Mouse (Mus musculus): ENCODE results near the gene Cul7. TPM values are rescaled to one million over a fixed set of nuclear protein-coding genes. Genes with fewer than 3 reads are reported as not detected.

Gene Cul7
- polyA plus RNA-seq, 1 experiment: 19.0 TPM

DNA sequence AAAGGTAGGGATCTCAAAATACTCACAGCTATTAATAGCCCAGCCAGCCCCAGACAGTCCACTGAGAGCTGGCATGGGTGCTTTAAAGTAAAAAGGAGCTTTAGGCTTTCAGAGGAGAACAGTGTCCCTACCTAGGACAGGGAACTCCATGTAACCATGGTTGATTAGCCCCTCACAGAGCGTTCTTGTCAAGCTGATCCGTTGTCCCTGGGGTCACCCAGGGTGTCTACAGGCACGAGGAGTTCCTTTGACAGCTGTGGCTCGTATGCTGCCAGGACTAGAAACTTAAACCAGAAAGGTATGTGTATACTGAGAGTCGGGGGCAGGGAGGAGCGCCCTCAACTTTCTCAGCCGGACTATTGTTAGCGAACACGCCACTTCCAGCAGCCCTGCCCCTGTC is 28.8 kb downstream of the Cul7 start:
- no peak overlapping the region for H3K4me3 ChIP-seq (ENCODE audit: extremely low read depth, insufficient read depth, insufficient read length)
- WGBS: 82% methylated on average over 9 of the region's 9 CpGs
- DNase-seq (ENCODE audit: low read depth in 1 of 2, low spot score in 2 of 2): no peak
- H3K27ac ChIP-seq (ENCODE audit: insufficient read depth, low read length): no peak overlapping the region
- no peaks in the 10 kb centered on the region for H3K27me3 ChIP-seq (ENCODE audit: control insufficient read depth, insufficient read depth, low read length)
- TF ChIP-seq CTCF (IDR thresholded peaks at IDR 0.05; ENCODE audit: extremely low read depth, insufficient read depth, insufficient read length, insufficient replicate concordance) (no peak), POLR2A (IDR thresholded peaks at IDR 0.05; ENCODE audit: low read depth, low read length) (no peak)
- peaks cover 20% of the 10 kb centered on the region for H3K36me3 ChIP-seq (ENCODE audit: control insufficient read depth, insufficient read depth, low read length)
- peaks cover 8% of the 10 kb centered on the region; the same call in 1 of the 2 replicates for H3K4me1 ChIP-seq (ENCODE audit: control insufficient read depth, insufficient read depth, insufficient read length)

DNA sequence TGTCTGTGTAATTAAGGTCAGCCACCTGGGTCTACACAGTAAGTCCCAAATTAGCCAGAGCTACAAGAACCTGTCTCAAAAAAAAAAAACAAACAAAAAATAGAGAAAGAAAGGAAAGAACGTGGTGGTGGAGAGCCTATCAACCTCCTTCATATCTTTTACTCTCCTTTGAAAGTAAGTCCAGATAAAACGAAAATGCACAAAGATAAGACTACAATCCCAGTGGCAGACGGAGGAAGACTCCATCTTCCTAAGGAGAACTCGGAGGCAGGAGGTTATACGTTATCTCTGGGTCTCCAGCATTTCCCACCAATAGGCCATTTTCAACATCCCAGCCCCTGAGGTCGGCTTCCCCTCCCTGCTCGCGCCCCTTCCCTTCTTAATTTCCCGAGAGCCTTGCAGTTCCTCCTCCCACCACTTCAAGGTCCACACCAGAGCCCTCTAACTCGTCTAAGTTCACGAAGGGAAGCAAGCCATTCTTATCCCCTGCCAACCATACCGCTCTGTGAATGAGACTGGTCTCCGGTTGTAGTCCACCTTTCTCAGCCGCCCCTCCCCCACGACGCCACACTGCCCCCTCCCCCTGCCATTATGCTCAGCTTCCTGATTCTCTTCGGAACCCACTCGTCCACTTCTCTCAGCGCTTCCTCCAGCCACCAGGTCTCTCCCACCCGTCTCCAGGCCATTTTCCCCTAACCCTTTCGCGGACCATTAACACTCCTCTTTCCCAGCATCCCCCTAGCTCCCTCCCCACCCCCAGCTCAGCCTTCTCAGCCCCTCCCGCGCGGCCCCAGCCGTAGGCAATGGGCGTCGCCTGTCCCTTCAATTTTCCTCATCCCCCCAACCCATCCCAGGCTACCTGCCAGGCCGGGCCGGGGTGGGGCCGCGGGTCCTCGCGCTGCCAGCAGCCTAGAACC is 30.0 kb downstream of the Cul7 start:
- Histone ChIP-seq H3K4me3 (ENCODE audit: extremely low read depth, insufficient read depth, insufficient read length) (peak overlapping the region; percentile 66), H3K27ac (ENCODE audit: insufficient read depth, low read length) (peak overlapping the region; percentile 77), H3K27me3 (ENCODE audit: control insufficient read depth, insufficient read depth, low read length) (no peaks in the 10 kb centered on the region), H3K36me3 (ENCODE audit: control insufficient read depth, insufficient read depth, low read length) (peaks cover 23% of the 10 kb centered on the region), H3K4me1 (ENCODE audit: control insufficient read depth, insufficient read depth, insufficient read length) (peaks cover 8% of the 10 kb centered on the region; the same call in 1 of the 2 replicates)
- DNase-seq (ENCODE audit: low read depth in 1 of 2, low spot score in 2 of 2): peak in 1 of 2 experiments; percentile 22
- WGBS: 2% methylated on average over 34 of the region's 34 CpGs
- TF ChIP-seq CTCF (IDR thresholded peaks at IDR 0.05; ENCODE audit: extremely low read depth, insufficient read depth, insufficient read length, insufficient replicate concordance) (peak; percentile 8; the same call in 1 of the 2 replicates), POLR2A (IDR thresholded peaks at IDR 0.05; ENCODE audit: low read depth, low read length) (no peak)

DNA sequence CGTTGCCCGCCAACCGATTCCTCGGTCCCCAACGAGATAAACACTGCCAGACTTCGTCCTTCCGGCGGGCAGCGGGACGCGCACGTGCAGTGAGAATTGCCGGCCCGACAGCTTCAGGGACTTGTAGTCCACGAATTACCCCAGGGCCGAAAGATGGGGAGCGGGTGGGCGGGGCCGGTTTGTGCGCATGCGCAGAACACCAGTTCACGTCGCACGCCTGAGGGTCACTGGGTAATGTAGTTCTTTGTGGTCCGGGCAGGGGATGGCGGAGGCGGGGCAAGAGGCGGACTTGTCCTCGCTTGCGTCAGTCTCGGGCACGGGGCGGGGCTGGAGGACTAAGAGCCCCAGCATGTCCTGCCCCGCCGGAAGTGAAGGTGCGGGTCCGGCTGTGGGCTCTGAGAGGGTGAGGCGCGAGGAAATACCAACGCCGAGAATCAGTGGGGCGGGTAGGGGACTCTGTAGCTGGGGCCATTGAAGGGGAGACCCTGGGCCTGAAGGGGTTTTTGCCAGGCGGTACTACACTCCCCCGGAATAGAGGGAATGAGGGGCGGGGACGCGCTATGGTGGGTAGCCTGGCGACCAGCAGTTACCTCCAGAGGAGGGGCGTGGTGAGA is 30.7 kb downstream of the Cul7 start, which contains the start of gene Klhdc3:
Klhdc3 (minus strand) TSS at position 155 of the 614 bp plus-strand sequence.
- Histone ChIP-seq H3K27me3 (ENCODE audit: control insufficient read depth, insufficient read depth, low read length) (no peaks in the 10 kb centered on the region), H3K4me3 (ENCODE audit: extremely low read depth, insufficient read depth, insufficient read length) (peak within 1 kb of the TSS; percentile 66), H3K4me1 (ENCODE audit: control insufficient read depth, insufficient read depth, insufficient read length) (peaks cover 8% of the 10 kb centered on the region; the same call in 1 of the 2 replicates), H3K27ac (ENCODE audit: insufficient read depth, low read length) (peak within 1 kb of the TSS; percentile 77), H3K36me3 (ENCODE audit: control insufficient read depth, insufficient read depth, low read length) (peaks cover 29% of the 10 kb centered on the region)
- peak; percentile 57 for TF ChIP-seq POLR2A (IDR thresholded peaks at IDR 0.05; ENCODE audit: low read depth, low read length)
- no peak for TF ChIP-seq CTCF (IDR thresholded peaks at IDR 0.05; ENCODE audit: extremely low read depth, insufficient read depth, insufficient read length, insufficient replicate concordance)
- 1% methylated on average over 44 of the region's 49 CpGs for WGBS
- peak; percentile 96 to 98 for DNase-seq (ENCODE audit: low read depth in 1 of 2, low spot score in 2 of 2)

DNA sequence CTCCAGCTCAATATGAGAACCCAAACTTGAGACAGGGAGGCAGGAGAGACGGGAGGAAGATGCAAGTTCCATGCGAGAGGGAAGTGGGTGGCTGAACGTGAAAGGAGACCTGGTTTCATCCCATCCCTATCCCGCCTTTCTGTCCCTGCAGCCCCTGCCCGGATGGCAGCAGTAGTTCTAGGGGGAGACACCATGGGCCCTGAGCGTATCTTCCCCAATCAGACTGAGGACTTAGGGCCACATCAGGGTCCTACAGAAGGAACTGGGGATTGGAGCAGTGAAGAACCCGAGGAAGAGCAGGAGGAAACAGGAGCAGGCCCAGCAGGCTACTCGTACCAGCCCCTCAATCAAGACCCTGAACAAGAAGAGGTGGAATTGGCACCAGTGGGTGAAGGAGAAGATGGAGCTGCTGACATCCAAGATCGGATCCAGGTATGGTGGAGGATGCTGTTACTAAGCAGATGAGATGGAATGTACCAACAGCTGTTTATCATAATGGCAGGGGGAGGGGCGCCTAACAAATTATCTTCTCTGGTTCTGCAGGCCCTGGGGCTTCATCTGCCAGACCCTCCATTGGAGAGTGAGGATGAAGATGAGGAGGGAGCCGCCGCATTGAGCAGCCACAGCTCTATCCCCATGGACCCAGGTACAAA is 31.5 kb downstream of the Cul7 start:
- Histone ChIP-seq H3K27me3 (ENCODE audit: control insufficient read depth, insufficient read depth, low read length) (no peaks in the 10 kb centered on the region), H3K36me3 (ENCODE audit: control insufficient read depth, insufficient read depth, low read length) (peaks cover 27% of the 10 kb centered on the region), H3K4me3 (ENCODE audit: extremely low read depth, insufficient read depth, insufficient read length) (peak overlapping the region; percentile 63), H3K4me1 (ENCODE audit: control insufficient read depth, insufficient read depth, insufficient read length) (peaks cover 8% of the 10 kb centered on the region; the same call in 1 of the 2 replicates), H3K27ac (ENCODE audit: insufficient read depth, low read length) (0 out of 2 replicates have a peak overlapping the region, but pooled peaks have one; percentile 36)
- 37% methylated on average over 12 of the region's 12 CpGs for WGBS
- TF ChIP-seq POLR2A (IDR thresholded peaks at IDR 0.05; ENCODE audit: low read depth, low read length): no peak
- TF ChIP-seq CTCF (IDR thresholded peaks at IDR 0.05; ENCODE audit: extremely low read depth, insufficient read depth, insufficient read length, insufficient replicate concordance): no peak
- no peak for DNase-seq (ENCODE audit: low read depth in 1 of 2, low spot score in 2 of 2)

DNA sequence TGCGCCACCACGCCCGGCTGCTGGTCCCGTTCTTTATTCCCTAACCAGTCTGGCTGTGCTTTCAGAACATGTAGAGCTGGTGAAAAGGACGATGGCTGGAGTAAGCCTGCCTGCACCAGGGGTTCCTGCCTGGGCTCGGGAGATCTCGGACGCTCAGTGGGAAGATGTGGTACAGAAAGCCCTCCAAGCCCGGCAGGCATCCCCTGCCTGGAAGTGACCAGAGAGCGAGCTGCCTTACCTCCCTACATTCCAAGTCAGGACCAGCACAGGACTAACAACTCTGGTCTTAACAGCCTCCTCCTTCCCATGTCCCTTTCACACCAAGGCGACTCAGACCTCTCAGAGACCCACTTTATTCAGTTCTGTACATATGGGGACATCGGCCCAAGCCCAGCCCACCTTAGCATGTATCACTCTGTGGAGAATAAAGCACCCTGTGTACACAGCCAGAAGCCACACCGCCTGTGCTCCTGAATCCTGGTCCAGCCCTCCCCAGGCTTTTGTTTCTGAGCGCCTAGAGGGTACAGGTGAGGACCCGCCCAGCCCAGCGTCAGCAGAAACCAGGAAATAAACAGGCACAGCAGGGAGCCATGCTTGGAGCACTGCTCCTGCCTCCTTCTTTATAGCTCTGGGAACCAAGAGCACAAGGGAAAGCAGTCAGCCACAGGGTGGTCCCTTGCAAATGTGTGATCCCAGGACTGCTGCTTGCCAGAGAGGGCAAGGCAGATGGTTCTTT is 32.7 kb downstream of the Cul7 start:
- Histone ChIP-seq H3K27me3 (ENCODE audit: control insufficient read depth, insufficient read depth, low read length) (no peaks in the 10 kb centered on the region), H3K36me3 (ENCODE audit: control insufficient read depth, insufficient read depth, low read length) (peaks cover 21% of the 10 kb centered on the region), H3K4me3 (ENCODE audit: extremely low read depth, insufficient read depth, insufficient read length) (no peak overlapping the region), H3K4me1 (ENCODE audit: control insufficient read depth, insufficient read depth, insufficient read length) (peaks cover 8% of the 10 kb centered on the region; the same call in 1 of the 2 replicates), H3K27ac (ENCODE audit: insufficient read depth, low read length) (no peak overlapping the region)
- 94% methylated on average over 16 of the region's 16 CpGs for WGBS
- no peak for DNase-seq (ENCODE audit: low read depth in 1 of 2, low spot score in 2 of 2)
- TF ChIP-seq CTCF (IDR thresholded peaks at IDR 0.05; ENCODE audit: extremely low read depth, insufficient read depth, insufficient read length, insufficient replicate concordance) (no peak), POLR2A (IDR thresholded peaks at IDR 0.05; ENCODE audit: low read depth, low read length) (no peak)

DNA sequence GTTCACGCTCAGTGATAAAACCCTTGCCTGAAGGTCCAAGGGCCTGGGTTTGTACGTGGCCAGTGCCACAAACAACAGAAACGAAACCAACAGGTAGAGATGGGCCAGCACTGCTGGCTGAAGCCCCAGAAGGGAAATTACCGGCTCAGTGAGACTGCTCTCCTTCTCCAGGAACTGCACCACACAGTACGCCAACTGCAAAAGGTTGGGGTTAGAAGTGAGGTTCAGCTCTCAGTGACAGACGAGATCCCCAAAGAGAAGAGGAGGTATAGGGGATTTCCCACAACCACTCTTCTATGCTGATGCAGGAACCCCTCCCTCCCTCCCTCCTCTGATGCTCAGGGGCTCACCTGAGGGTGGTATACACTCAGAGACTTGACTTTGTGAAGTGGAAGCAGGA is 35.8 kb downstream of the Cul7 start:
- WGBS: 74% methylated on average over 6 of the region's 6 CpGs
- H3K4me3 ChIP-seq (ENCODE audit: extremely low read depth, insufficient read depth, insufficient read length): no peak overlapping the region
- DNase-seq (ENCODE audit: low read depth in 1 of 2, low spot score in 2 of 2): no peak
- TF ChIP-seq CTCF (IDR thresholded peaks at IDR 0.05; ENCODE audit: extremely low read depth, insufficient read depth, insufficient read length, insufficient replicate concordance) (no peak), POLR2A (IDR thresholded peaks at IDR 0.05; ENCODE audit: low read depth, low read length) (no peak)
- 0 out of 2 replicates have a peak overlapping the region, but pooled peaks have one; percentile 17 for H3K27ac ChIP-seq (ENCODE audit: insufficient read depth, low read length)
- no peaks in the 10 kb centered on the region for H3K27me3 ChIP-seq (ENCODE audit: control insufficient read depth, insufficient read depth, low read length)
- peaks cover 6% of the 10 kb centered on the region; the same call in 1 of the 2 replicates for H3K4me1 ChIP-seq (ENCODE audit: control insufficient read depth, insufficient read depth, insufficient read length)
- H3K36me3 ChIP-seq (ENCODE audit: control insufficient read depth, insufficient read depth, low read length): peaks cover 19% of the 10 kb centered on the region

All from spleen, adult 2 months (tissue).